Mouse (Mus musculus): Measurements from ENCODE around the gene Olfr812. TPM values are rescaled to one million over a fixed set of nuclear protein-coding genes. Genes with fewer than 3 reads are reported as not detected.

Gene Olfr812
- total RNA-seq (2023) = not detected

DNA sequence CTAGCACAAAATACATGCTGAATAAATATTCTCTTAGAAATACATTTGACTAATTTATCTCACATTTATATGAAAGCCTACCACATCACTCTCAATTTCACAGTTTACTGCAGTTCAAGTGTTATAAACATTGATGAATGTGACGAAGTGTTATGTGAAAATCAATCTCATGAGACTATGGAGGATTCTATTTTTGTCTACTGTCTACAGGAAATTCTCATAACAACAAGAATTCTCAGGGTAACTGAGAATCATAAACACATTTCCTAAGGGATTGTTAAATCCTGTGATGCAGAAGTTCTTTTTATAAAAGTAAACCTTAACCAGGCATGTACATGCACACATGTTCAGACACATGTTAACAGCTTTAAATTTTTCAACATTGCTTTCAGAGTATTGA is at the start of gene Olfr812:
TSS of gene Olfr812 (minus strand) at position 101 of the 400 bp plus-strand sequence.

DNA sequence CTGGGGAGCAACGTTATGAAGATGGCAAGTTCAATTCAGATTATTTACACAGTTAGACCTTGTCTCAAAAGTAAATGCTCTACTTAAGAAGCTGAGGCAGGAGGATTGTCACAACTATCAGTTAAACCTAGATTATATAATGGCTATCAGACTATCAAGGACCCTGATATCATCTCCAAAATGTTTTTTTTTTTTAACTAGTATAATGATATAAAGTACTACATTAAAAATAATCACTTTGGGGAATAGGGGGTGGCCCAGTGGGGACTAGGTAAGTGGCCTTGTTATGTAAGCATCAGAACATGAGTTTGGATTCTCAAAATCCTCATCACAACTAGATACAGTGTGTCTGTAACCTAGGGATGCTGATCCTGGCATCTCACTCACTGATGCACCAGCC is 33.9 kb upstream of the Olfr812 start, which contains the start of gene Olfr814:
TSS of gene Olfr814 (minus strand) at position 101 of the 400 bp plus-strand sequence.

DNA sequence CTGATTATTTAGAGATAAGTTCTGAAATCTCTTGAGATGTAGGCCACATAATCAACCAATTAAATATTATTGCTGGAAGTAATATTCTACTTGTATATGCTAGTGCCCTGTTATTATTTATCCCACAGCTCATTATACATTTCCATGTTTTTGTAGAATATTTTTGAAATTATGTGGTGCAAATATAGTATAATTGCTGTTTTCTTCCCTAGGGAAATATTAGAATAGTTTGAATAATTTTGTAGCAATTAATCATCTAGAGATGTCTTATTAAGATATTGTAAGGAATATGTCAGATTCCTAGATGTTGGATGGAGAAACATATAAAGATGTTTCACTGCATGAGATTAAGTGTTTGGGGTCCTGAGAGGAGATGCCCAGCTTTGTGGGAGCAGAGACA is 9.2 kb upstream of the Olfr812 start, which contains the start of gene Olfr813:
TSS of gene Olfr813 (plus strand) at position 301 of the 400 bp plus-strand sequence.

DNA sequence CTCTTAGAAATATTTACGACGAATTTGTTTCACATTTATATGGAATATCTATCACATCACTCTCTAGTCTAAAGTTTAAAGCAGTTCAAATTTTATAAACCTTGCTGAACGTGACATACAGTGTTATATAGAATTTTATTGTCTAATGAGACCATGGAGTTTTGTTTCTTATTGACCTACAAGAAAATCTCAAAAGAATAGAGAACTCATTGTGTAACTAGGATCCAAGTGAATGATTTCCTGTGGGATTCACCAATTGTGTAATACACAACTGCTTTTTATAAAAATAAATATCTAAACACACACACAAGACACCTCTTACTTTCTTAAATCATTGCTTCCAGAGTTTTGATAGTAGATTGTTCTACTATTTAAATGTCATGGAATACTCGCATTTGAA is 41.6 kb downstream of the Olfr812 start, which contains the start of gene Olfr811:
TSS of gene Olfr811 (minus strand) at position 101 of the 400 bp plus-strand sequence.

DNA sequence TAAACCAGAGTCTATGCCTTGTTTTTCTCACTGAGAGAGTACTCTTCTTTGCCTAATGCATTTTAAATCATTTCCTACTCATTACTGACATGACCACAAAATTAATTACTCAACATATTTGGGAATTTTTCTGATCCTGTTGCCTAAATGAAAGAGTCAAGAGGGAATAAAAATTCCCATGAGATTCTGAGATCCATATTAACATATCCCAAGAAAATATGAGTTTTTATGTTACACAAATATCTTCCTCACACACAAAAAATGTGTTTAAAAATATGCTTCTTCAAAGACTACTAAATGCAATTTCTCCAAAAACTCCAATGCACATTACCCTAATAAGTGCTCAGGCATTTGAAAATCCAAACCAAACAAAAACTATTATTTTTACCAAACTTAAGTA is 51.1 kb downstream of the Olfr812 start, which contains the start of gene Olfr810:
TSS of gene Olfr810 (minus strand) at position 101 of the 400 bp plus-strand sequence.

Other genes starting within 250 kb of the Olfr812 start
- gene Olfr796, start 233.5 kb downstream of the Olfr812 start, total RNA-seq (2023) = not detected
- gene Olfr798, start 218.2 kb downstream of the Olfr812 start, total RNA-seq (2023) = not detected
- gene Olfr799, start 208.6 kb downstream of the Olfr812 start, total RNA-seq (2023) = not detected
- gene Olfr800, start 188.4 kb downstream of the Olfr812 start, total RNA-seq (2023) = not detected
- gene Olfr801, start 172.2 kb downstream of the Olfr812 start, total RNA-seq (2023) = not detected
- gene Olfr802, start 157.9 kb downstream of the Olfr812 start, total RNA-seq (2023) = not detected
- not detected for gene Olfr803, start 151.8 kb downstream of the Olfr812 start, total RNA-seq (2023)
- not detected for gene Olfr804, start 142.9 kb downstream of the Olfr812 start, total RNA-seq (2023)
- not detected for gene Olfr805, start 116.7 kb downstream of the Olfr812 start, total RNA-seq (2023)
- gene Olfr806, start 104.2 kb downstream of the Olfr812 start, total RNA-seq (2023) = not detected
- gene Olfr807, start 88.3 kb downstream of the Olfr812 start, total RNA-seq (2023) = not detected
- gene Olfr808, start 80.6 kb downstream of the Olfr812 start, total RNA-seq (2023) = not detected
- not detected for gene Olfr809, start 71.5 kb downstream of the Olfr812 start, total RNA-seq (2023)
- not detected for gene Olfr810, start 51.2 kb downstream of the Olfr812 start, total RNA-seq (2023)
- gene Olfr811, start 41.7 kb downstream of the Olfr812 start, total RNA-seq (2023) = not detected
- gene Olfr813, start 9.3 kb upstream of the Olfr812 start, total RNA-seq (2023) = not detected
- not detected for gene Olfr814, start 33.8 kb upstream of the Olfr812 start, total RNA-seq (2023)
- gene Olfr815, start 59.8 kb upstream of the Olfr812 start, total RNA-seq (2023) = not detected
- not detected for gene Olfr816, start 69.5 kb upstream of the Olfr812 start, total RNA-seq (2023)
- gene Olfr818, start 103.0 kb upstream of the Olfr812 start, total RNA-seq (2023) = not detected
- gene Olfr819, start 121.2 kb upstream of the Olfr812 start, total RNA-seq (2023) = not detected
- gene Olfr247, start 130.0 kb upstream of the Olfr812 start, total RNA-seq (2023) = not detected
- not detected for gene Gm10310, start 139.0 kb upstream of the Olfr812 start, total RNA-seq (2023)
- not detected for gene Olfr820, start 166.5 kb upstream of the Olfr812 start, total RNA-seq (2023)
- not detected for gene Olfr821, start 184.3 kb upstream of the Olfr812 start, total RNA-seq (2023)
- not detected for gene Olfr822, start 225.1 kb upstream of the Olfr812 start, total RNA-seq (2023)